Mouse (Mus musculus) urinary bladder, postnatal 4 days (tissue): ENCODE results near the gene Il10.
"Not testable (repeated sequence)": the region's sequence is repeated elsewhere in the genome, so short reads cannot be mapped to it uniquely, and the experiment has no call there.

Experiments
- DNase-seq, 2 experiments: peaks; one replicate each; pipeline ENCODE4 v3.0.0; 2021 to 2022; ENCODE audit warnings: low spot score in 2 of 2

Il10 gene

GRCm38 (mm10) chr1:131020425-131021310, 1.0 kb downstream of the Il10 start:
- no peak for DNase-seq

GRCm38 (mm10) chr1:131021438-131021837, 1.8 kb downstream of the Il10 start:
- no peak for DNase-seq

- DNase-seq: no peak
Measured at GRCm38 (mm10) chr1:131021900-131022590, 2.4 kb downstream of the Il10 start.

- DNase-seq: no peak
Measured at GRCm38 (mm10) chr1:131022591-131023249, 3.1 kb downstream of the Il10 start.

- not testable (repeated sequence) for DNase-seq
Measured at GRCm38 (mm10) chr1:131023250-131023858, 3.7 kb downstream of the Il10 start.

- no peak for DNase-seq
Measured at GRCm38 (mm10) chr1:131024900-131025842, 5.5 kb downstream of the Il10 start.

GRCm38 (mm10) chr1:131025843-131026190, 6.2 kb downstream of the Il10 start:
- DNase-seq: no peak

GRCm38 (mm10) chr1:131029215-131029614, 9.6 kb downstream of the Il10 start:
- no peak for DNase-seq

- no peak for DNase-seq
Measured at GRCm38 (mm10) chr1:131030261-131030660, 10.6 kb downstream of the Il10 start.

GRCm38 (mm10) chr1:131031267-131031666, 11.6 kb downstream of the Il10 start:
- DNase-seq: no peak

- DNase-seq: no peak
Measured at GRCm38 (mm10) chr1:131038001-131038400, 18.4 kb downstream of the Il10 start.

- no peak for DNase-seq
Measured at GRCm38 (mm10) chr1:131038415-131039017, 18.9 kb downstream of the Il10 start.

GRCm38 (mm10) chr1:131039479-131039878, 19.8 kb downstream of the Il10 start:
- no peak for DNase-seq

GRCm38 (mm10) chr1:131042263-131042662, 22.6 kb downstream of the Il10 start:
- no peak for DNase-seq

- DNase-seq: no peak
Measured at GRCm38 (mm10) chr1:131042721-131043120, 23.1 kb downstream of the Il10 start.

- DNase-seq: no peak
Measured at GRCm38 (mm10) chr1:131043636-131044035, 24.0 kb downstream of the Il10 start.

GRCm38 (mm10) chr1:131045723-131046355, 26.2 kb downstream of the Il10 start:
- DNase-seq: no peak

- no peak for DNase-seq
Measured at GRCm38 (mm10) chr1:131046607-131047006, 27.0 kb downstream of the Il10 start.

GRCm38 (mm10) chr1:131048121-131048863, 28.6 kb downstream of the Il10 start:
- DNase-seq: no peak
